Mouse (Mus musculus): ENCODE results near the gene Arrdc2. TPM values are rescaled to one million over a fixed set of nuclear protein-coding genes. Genes with fewer than 3 reads are reported as not detected.
A peak's percentile ranks its signal among the peaks of the same experiment; 100 is the strongest.

Gene Arrdc2
- polyA plus RNA-seq, 1 experiment from 2014 or later = 5.7 TPM

DNA sequence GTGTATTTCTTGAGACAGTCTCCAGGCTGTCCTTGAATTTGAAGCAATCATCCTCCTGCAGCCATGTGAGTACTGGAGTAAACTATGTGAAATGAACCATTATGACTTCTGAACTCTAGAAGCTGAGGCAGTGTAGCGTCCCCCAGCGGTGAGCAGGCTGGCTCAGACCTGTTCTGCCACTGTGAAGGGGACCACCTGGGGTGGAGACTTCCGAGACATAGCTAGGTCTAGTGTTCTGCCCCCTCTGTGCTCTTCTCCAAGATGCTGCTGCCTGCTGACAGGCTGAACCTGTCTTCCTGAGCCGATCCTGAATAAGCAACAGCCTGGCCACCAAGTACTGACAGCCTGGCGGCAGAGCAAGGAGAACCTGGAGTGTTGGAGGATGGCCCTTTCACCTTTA is 5.6 kb upstream of the Arrdc2 start:
- no peak overlapping the region for H3K27ac ChIP-seq (ENCODE audit: low read depth, low read length)
- H3K9me3 ChIP-seq (ENCODE audit: control insufficient read depth, low read length) = no peaks in the 10 kb centered on the region
- H3K4me2 ChIP-seq (replicated peaks; ENCODE audit: low read depth, low read length) = no peak overlapping the region
- 45% methylated on average over 5 of the region's 5 CpGs for WGBS
- H3K4me1 ChIP-seq (ENCODE audit: control insufficient read depth, insufficient read depth, low read length) = no peaks in the 10 kb centered on the region; the same call in 1 of the 2 replicates
- H3K9ac ChIP-seq (ENCODE audit: low read depth, low read length) = no peak overlapping the region
- no peak for ATAC-seq (ENCODE audit: low FRiP score, low TSS enrichment)
- H3K27me3 ChIP-seq (ENCODE audit: control insufficient read depth, insufficient read depth, low read length) = no peaks in the 10 kb centered on the region
- H3K36me3 ChIP-seq (ENCODE audit: control insufficient read depth, insufficient read depth, low read length) = no peaks in the 10 kb centered on the region
- H3K4me3 ChIP-seq (ENCODE audit: low read length) = no peak overlapping the region

- Histone ChIP-seq H3K9ac (ENCODE audit: low read depth, low read length) (no peak overlapping the region), H3K4me3 (ENCODE audit: low read length) (no peak overlapping the region), H3K4me2 (replicated peaks; ENCODE audit: low read depth, low read length) (no peak overlapping the region), H3K9me3 (ENCODE audit: control insufficient read depth, low read length) (no peaks in the 10 kb centered on the region), H3K27ac (ENCODE audit: low read depth, low read length) (no peak overlapping the region), H3K4me1 (ENCODE audit: control insufficient read depth, insufficient read depth, low read length) (no peaks in the 10 kb centered on the region; the same call in 1 of the 2 replicates), H3K36me3 (ENCODE audit: control insufficient read depth, insufficient read depth, low read length) (no peaks in the 10 kb centered on the region), H3K27me3 (ENCODE audit: control insufficient read depth, insufficient read depth, low read length) (no peaks in the 10 kb centered on the region)
- ATAC-seq (ENCODE audit: low FRiP score, low TSS enrichment) = no peak
- WGBS = under 1% methylated on average over 6 of the region's 6 CpGs
Observed at GRCm38 (mm10) chr8:70844523-70844922, 5.0 kb upstream of the Arrdc2 start.

DNA sequence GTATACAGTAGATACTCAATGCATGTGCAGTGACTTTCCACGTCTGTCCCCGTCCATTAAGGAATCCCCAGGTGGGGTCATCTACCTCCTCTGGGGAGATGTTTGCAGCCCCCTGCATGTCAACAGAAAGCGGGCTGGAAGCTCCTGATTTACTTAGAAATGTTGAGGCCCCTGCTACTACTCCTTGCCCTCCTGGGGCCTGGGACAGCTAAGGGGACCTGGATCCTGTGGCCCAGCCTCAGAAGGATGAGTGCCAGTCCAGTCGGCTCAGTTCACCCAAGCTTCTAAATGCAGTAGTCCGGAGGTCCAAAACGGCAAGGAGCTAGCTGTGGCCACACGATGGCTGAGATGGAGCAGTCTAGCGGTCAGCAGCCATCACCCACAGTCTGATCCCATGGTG is 4.4 kb upstream of the Arrdc2 start:
- Histone ChIP-seq H3K9ac (ENCODE audit: low read depth, low read length) (no peak overlapping the region), H3K4me1 (ENCODE audit: control insufficient read depth, insufficient read depth, low read length) (no peaks in the 10 kb centered on the region; the same call in 1 of the 2 replicates), H3K27me3 (ENCODE audit: control insufficient read depth, insufficient read depth, low read length) (no peaks in the 10 kb centered on the region), H3K4me2 (replicated peaks; ENCODE audit: low read depth, low read length) (no peak overlapping the region), H3K9me3 (ENCODE audit: control insufficient read depth, low read length) (no peaks in the 10 kb centered on the region), H3K36me3 (ENCODE audit: control insufficient read depth, insufficient read depth, low read length) (no peaks in the 10 kb centered on the region), H3K4me3 (ENCODE audit: low read length) (no peak overlapping the region), H3K27ac (ENCODE audit: low read depth, low read length) (no peak overlapping the region)
- ATAC-seq (ENCODE audit: low FRiP score, low TSS enrichment) = no peak
- WGBS = 91% methylated on average over 8 of the region's 8 CpGs

DNA sequence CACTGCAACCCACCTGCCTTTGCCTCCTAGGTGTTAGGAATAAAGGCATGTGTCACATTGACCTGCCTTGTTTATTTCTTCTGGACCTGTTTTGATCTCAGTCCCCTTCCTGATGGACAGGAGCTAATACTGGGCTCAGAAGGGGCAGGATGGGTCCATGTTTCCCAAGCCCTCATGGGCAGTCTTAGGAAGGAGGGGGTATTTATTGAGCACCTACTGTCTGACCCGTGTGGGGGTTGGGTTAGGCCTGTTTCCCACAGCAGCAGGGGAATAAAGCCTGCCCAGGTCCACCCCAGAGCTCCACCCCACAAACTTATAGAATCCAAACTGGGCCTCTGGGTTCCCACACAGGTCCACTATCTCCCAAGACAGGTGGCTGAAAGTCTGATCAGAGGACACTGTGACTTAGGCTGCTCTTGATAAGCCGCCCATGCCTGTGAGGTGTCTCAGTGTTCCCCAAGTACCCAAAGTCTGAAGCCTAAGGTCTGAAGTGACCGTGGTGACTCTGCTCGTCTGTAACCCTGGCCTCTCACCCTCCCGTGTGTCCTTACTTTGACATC is 3.8 kb upstream of the Arrdc2 start:
- no peaks in the 10 kb centered on the region for H3K36me3 ChIP-seq (ENCODE audit: control insufficient read depth, insufficient read depth, low read length)
- H3K4me2 ChIP-seq (replicated peaks; ENCODE audit: low read depth, low read length) = no peak overlapping the region
- H3K9ac ChIP-seq (ENCODE audit: low read depth, low read length) = no peak overlapping the region
- no peaks in the 10 kb centered on the region for H3K27me3 ChIP-seq (ENCODE audit: control insufficient read depth, insufficient read depth, low read length)
- H3K9me3 ChIP-seq (ENCODE audit: control insufficient read depth, low read length) = no peaks in the 10 kb centered on the region
- 81% methylated on average over 5 of the region's 5 CpGs for WGBS
- H3K27ac ChIP-seq (ENCODE audit: low read depth, low read length) = no peak overlapping the region
- ATAC-seq (ENCODE audit: low FRiP score, low TSS enrichment) = no peak
- no peak overlapping the region for H3K4me3 ChIP-seq (ENCODE audit: low read length)
- no peaks in the 10 kb centered on the region; the same call in 1 of the 2 replicates for H3K4me1 ChIP-seq (ENCODE audit: control insufficient read depth, insufficient read depth, low read length)

DNA sequence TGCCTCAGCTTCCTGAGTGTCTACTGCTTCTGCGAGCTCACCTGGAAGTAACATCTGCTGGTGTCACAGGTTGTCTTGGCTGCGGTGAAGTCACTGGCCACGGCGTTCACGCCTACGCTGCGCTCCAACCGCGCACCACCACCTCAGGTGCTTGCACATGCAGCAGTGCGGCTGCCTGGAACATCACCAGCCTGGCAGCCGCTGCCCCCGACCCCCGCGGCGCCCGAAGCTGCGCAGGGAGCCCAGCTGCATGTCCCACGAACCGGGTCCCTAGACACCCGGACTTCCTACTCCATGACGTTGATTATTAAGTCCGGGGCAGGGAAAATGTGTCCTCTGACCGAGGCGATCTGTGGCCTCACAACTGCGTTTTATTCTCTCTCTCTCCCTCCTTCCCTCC is 3.0 kb upstream of the Arrdc2 start:
- no peaks in the 10 kb centered on the region for H3K36me3 ChIP-seq (ENCODE audit: control insufficient read depth, insufficient read depth, low read length)
- 79% methylated on average over 25 of the region's 25 CpGs for WGBS

GRCm38 (mm10) chr8:70841147-70842072 is 1.9 kb upstream of the Arrdc2 start:
- no peak overlapping the region for H3K4me2 ChIP-seq (replicated peaks; ENCODE audit: low read depth, low read length)
- H3K36me3 ChIP-seq (ENCODE audit: control insufficient read depth, insufficient read depth, low read length) = no peaks in the 10 kb centered on the region
- peak overlapping the region; percentile 27 for H3K27ac ChIP-seq (ENCODE audit: low read depth, low read length)
- H3K4me1 ChIP-seq (ENCODE audit: control insufficient read depth, insufficient read depth, low read length) = no peaks in the 10 kb centered on the region; the same call in 1 of the 2 replicates
- WGBS = 36% methylated on average over 22 of the region's 22 CpGs
- no peak overlapping the region for H3K4me3 ChIP-seq (ENCODE audit: low read length)
- no peak overlapping the region for H3K9ac ChIP-seq (ENCODE audit: low read depth, low read length)
- no peaks in the 10 kb centered on the region for H3K9me3 ChIP-seq (ENCODE audit: control insufficient read depth, low read length)
- ATAC-seq (ENCODE audit: low FRiP score, low TSS enrichment) = peak; percentile 15; the same call in 1 of the 2 replicates
- no peaks in the 10 kb centered on the region for H3K27me3 ChIP-seq (ENCODE audit: control insufficient read depth, insufficient read depth, low read length)

More for the DNA sequence above, 3.0 kb upstream of the Arrdc2 start:
- H3K27ac ChIP-seq (ENCODE audit: low read depth, low read length) = no peak overlapping the region
- no peaks in the 10 kb centered on the region; the same call in 1 of the 2 replicates for H3K4me1 ChIP-seq (ENCODE audit: control insufficient read depth, insufficient read depth, low read length)
- no peak overlapping the region for H3K9ac ChIP-seq (ENCODE audit: low read depth, low read length)
- no peak overlapping the region for H3K4me2 ChIP-seq (replicated peaks; ENCODE audit: low read depth, low read length)
- H3K4me3 ChIP-seq (ENCODE audit: low read length) = no peak overlapping the region
- no peaks in the 10 kb centered on the region for H3K27me3 ChIP-seq (ENCODE audit: control insufficient read depth, insufficient read depth, low read length)
- no peak for ATAC-seq (ENCODE audit: low FRiP score, low TSS enrichment)
- no peaks in the 10 kb centered on the region for H3K9me3 ChIP-seq (ENCODE audit: control insufficient read depth, low read length)

DNA sequence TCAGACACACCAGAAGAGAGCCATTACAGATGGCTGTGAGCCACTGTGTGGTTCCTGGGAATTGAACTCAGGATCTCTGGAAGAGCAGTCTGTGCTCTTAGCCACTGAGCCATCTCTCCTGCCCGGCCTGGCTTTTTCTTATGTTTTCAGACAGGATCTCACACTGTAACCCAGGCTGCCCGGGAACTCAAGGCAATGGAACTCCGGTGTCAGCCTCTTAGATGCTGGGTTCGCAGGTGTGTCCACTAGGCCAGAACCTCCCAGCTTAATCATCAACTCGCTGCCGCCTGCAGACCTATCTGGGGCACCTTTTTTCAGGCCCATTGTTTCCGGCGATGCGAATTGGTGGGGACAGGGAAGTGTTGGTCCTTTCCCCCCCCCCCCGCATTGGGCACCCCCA is 1.1 kb upstream of the Arrdc2 start:
- no peaks in the 10 kb centered on the region for H3K9me3 ChIP-seq (ENCODE audit: control insufficient read depth, low read length)
- H3K27ac ChIP-seq (ENCODE audit: low read depth, low read length) = peak overlapping the region; percentile 27
- H3K9ac ChIP-seq (ENCODE audit: low read depth, low read length) = no peak overlapping the region
- no peaks in the 10 kb centered on the region for H3K27me3 ChIP-seq (ENCODE audit: control insufficient read depth, insufficient read depth, low read length)
- 46% methylated on average over 10 of the region's 10 CpGs for WGBS
- no peaks in the 10 kb centered on the region; the same call in 1 of the 2 replicates for H3K4me1 ChIP-seq (ENCODE audit: control insufficient read depth, insufficient read depth, low read length)
- H3K4me3 ChIP-seq (ENCODE audit: low read length) = no peak overlapping the region
- H3K4me2 ChIP-seq (replicated peaks; ENCODE audit: low read depth, low read length) = no peak overlapping the region
- ATAC-seq (ENCODE audit: low FRiP score, low TSS enrichment) = no peak
- peaks cover 6% of the 10 kb centered on the region; the same call in 1 of the 2 replicates for H3K36me3 ChIP-seq (ENCODE audit: control insufficient read depth, insufficient read depth, low read length)

DNA sequence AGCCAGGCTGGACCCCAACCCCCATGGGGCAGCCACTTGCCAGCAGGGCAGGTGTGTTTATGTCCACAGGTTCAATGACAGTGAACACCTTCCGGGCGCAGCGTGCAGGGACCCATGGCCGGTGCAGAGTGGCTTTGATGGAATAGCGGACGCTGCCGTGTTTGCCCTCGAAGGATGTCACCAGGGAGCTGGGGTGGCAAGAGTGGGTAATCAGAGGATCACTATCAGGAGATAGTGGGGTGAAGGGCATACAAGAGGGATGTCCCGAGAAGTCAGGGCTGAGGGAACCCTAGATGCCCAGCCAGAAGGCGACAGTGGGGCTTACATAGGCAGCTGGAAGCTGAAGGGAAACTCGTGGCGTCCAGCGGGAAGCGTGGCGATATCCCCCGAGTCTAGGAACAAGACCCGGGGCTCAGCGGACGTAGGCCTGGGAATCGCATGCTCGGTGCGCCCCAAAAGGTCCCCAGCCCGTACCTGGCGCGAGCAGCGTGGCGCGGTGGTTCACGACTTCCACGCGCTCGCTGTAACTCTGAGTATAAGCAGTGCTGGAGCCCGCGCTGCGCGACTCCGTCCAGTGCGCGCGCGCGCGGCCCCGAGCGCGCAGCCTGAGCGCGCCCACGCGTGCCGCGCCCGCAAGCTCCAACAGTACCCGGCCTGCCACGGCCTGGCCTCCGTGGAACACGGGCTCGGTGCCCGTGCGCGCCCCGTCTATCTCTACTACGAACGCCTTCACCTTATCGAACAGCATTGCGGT is 689 bp downstream of the Arrdc2 start:
- Histone ChIP-seq H3K36me3 (ENCODE audit: control insufficient read depth, insufficient read depth, low read length) (peaks cover 10% of the 10 kb centered on the region; the same call in 1 of the 2 replicates), H3K27ac (ENCODE audit: low read depth, low read length) (peak overlapping the region; percentile 83), H3K9me3 (ENCODE audit: control insufficient read depth, low read length) (no peaks in the 10 kb centered on the region), H3K27me3 (ENCODE audit: control insufficient read depth, insufficient read depth, low read length) (no peaks in the 10 kb centered on the region), H3K4me2 (replicated peaks; ENCODE audit: low read depth, low read length) (peak overlapping the region; percentile 88), H3K4me1 (ENCODE audit: control insufficient read depth, insufficient read depth, low read length) (no peaks in the 10 kb centered on the region; the same call in 1 of the 2 replicates), H3K4me3 (ENCODE audit: low read length) (peak overlapping the region; percentile 79), H3K9ac (ENCODE audit: low read depth, low read length) (peak overlapping the region; percentile 79)
- 2% methylated on average over 66 of the region's 66 CpGs for WGBS
- ATAC-seq (ENCODE audit: low FRiP score, low TSS enrichment) = peak; percentile 21
